Mouse (Mus musculus): ENCODE data around the gene Dapk3.

GRCm38 (mm10) chr10:81192270-81192967 is 9.6 kb downstream of the Dapk3 start:
- no peak for TF ChIP-seq CTCF (IDR thresholded peaks at IDR 0.05; ENCODE audit: extremely low read depth, insufficient read length, insufficient replicate concordance, low read depth, low read length)
- TF ChIP-seq POLR2A (IDR thresholded peaks at IDR 0.05; ENCODE audit: low read depth, low read length), result no peak
